Mouse (Mus musculus): ENCODE results near the gene Heatr6.

Gene Heatr6

DNA sequence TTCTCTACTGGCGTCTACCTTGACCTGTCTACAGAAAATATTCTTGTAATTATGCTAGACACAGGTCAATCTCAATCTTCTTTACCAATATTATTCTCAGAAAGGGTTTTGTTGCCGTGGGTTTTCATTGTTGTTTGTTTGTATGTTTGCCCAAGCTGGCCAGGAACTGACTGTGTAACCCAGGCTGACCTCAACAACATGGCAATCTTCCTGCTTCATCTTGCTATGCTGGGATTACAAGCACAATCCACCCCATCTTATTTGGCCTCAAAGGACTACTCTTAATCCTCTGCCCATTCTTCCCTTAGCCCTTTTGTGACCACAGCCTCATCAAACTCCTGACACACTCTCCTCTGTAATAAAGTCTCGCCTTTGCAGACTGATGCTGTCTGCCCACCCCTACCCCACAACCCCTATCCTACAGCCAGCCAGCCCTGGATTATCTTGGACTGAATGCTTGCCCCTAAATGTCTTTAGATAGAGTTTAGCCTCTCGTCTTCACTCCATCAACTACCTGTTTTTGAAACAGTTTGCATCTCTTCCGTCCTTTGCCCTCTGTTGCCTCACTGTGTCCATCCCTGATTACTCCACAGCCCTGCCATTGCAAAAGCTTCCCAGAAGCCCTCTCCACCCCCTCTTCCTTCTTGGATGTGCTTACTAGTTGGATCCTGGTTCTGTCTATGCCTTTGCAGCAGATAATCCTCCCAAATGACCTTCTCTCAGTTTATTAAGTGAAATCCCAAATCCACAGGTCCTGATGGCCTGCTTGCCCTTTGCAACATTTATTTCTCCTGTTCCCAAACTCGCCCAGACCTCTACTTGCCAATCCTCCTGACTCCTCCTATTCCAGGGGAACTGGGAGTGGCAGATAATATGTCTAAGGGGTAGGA is 5.9 kb upstream of the Heatr6 start:
- in situ Hi-C loops (cut with MboI; ENCODE audit: low sequenced_read_pairs): loop anchor here (10.0 kb wide), 1 partner anchor 183 kb away; no protein-coding TSS in a partner anchor

DNA sequence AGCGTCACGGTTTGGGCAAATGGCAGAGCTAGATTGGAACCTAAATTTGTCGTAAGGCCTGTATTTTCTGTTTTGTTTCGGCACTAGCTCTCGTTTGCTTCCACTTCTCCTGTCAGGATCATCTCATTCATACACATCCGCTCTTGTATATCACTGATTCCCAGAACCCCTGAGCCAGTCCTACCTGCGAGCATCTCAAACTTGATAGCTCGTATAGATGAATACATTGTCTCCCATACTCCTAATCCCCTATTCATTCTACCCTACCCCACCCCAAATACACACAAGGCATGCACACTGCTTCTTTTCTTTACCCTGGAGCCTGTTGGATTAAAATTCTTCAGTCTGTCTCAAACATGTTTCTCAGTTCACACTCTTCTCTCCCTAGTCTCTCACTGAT is 731 bp downstream of the Heatr6 start:
- in situ Hi-C loops (cut with MboI; ENCODE audit: low sequenced_read_pairs): no loop called here

DNA sequence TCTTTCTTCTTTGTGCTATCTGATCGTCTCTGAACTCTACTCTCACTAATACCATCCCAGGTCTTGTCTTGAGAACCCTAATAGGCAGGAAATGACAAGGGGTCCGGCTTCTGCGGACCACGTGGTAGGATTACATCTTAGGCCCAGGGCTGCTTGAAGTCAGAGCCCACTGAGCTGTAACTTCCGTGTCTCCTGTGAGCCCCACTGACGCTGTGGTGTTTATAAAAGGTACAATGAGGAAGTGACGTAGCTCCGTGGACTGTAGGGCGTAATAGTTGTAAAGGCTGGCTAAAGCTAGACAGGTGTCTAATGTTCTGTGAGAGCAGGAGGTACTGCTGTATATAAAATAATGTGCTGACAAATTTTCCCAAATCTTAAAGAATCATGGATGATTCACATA is 13.8 kb downstream of the Heatr6 start:
- in situ Hi-C loops (cut with MboI; ENCODE audit: low sequenced_read_pairs): no loop called here

DNA sequence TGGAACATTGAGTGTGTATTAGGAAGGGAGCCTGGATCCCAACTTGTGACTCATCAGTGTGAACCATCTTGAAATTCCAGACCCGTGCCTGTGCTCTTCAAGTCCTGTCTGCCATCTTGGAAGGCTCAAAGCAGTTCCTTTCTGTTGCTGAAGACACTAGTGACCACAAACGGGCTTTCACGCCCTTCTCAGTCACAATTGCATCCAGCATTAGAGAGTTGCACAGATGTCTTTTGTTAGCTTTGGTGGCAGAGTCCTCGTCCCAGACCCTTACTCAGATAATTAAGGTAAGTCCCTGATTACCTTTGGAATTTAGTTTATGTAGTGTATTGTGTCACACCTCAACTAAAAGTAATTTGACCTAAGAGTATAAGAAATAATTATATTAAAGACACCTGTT is 15.5 kb downstream of the Heatr6 start:
- in situ Hi-C loops (cut with MboI; ENCODE audit: low sequenced_read_pairs): no loop called here

DNA sequence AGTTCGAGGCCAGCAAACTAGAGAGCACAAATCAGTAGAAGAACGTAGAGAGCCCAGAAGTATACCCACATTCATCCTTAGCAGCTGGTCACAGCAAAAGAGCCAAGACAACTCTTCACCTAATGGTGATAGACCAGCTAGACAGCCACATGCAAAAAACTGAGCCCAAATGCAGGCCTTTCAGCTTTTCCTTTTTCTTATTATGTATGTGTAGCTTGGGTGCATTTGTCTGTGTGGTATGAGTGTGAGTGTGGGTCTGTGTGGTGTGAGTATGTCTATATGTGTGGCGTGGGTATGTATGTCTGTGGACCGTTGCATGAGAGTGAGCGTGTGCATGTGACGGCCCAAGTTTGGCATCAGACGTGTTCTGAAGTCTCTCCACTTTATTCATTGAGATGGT is 17.5 kb downstream of the Heatr6 start:
- in situ Hi-C loops (cut with MboI; ENCODE audit: low sequenced_read_pairs): no loop called here

DNA sequence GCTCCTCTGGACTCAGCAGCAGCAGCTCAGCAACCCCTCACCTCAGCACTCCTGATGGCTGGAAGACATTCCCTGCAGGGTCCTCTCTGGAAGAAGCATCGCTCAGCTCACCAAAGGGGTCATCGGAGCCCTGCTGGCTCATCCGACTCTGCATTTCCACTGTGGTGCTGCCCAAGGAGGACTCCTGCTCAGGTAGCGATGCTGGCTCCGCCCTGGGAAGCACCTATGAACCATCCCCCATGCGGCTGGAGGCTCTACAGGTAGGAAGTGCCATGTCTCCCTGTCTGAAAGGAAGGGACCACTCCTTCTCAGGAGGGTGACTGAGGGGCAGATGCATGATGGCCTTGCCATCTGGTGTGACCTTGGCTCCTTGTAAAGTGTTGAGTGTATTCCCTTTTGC is 18.8 kb downstream of the Heatr6 start:
- in situ Hi-C loops (cut with MboI; ENCODE audit: low sequenced_read_pairs): no loop called here

DNA sequence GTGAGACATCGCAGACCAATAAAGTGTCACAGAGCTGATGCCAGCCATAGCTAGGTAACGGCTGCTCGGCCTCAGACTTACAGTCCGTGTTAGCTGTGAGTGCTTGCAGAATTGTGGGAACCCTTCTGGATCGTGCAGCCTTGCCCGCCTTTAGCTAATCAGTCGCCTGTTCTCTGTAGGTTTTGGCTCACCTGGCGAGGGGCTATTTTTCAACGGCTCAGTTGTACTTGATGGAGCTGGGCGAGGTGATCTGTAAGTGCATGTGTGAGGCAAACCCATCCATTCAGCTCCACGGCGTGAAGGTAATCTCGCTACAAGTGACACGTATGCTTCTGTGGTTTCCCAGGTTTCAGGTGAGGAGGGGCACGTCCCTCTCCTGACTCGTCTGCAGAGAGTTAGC is 20.2 kb downstream of the Heatr6 start:
- in situ Hi-C loops (cut with MboI; ENCODE audit: low sequenced_read_pairs): no loop called here

DNA sequence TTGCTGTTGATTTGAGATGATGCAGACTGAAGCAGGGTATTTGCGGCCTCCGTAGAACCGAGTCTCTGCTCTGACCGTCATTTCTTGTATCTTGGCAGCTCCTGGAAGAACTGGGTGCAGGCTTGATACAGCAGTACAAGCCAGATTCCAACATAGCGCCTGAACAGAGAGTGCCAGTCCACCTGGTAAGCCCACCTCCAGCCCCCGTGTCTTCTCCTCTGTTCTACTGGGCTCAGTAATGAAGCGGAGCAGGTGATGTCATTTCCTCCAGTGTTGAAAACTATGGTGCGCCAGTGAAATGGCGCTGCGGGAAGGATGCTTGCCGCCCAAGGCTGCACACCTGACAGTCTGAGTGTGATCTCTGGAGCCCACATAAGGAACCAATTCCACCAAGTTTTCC is 20.8 kb downstream of the Heatr6 start:
- in situ Hi-C loops (cut with MboI; ENCODE audit: low sequenced_read_pairs): no loop called here

DNA sequence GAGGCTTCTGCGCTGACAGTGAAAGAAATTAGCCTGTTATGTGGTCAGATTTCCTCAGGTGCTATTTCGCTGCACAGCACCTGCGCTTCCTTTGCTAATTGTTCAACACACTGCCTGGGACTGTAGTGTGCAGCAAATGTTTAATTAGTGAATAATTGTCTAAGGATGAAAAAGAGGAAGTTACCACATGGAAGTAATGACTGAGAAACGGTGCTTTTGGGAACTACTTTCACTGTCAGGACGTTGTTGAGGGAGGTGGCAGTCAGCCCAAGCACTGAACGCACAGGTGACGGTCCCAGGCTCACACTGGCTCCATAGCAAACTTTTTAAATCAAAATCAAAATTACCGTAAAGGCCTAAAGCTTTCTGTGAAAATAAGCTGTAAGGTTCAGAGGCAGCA is 23.3 kb downstream of the Heatr6 start:
- in situ Hi-C loops (cut with MboI; ENCODE audit: low sequenced_read_pairs): no loop called here

DNA sequence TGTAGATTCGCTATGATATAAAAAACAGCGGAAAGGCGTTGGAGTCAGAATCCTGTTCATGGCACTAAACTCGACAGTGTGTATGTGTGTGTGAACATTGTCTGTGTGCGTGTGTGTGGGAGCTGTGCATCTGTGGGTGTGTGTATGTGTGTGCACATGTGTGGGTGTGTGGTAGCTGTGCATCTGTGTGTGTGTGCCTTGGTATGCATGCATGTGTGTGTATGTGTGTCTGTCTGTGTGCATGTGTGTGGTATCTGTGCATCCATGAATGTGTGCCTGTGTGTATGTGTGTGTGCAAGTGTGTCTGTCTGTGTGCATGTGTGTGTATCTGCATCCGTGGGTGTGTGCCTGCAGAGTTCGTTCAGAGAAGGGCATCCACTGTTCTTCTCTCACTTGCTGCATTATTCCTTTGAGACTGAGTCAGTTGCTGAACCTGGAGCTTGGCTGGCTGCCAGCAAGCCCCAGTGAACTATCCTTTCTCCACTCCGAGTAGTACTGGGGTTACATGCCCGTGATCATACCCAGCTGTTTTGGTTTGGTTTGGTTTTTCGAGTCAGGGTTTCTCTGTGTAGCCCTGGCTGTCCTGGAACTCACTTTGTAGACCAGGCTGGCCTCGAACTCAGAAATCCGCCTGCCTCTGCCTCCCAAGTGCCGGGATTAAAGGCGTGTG is 30.6 kb downstream of the Heatr6 start:
- in situ Hi-C loops (cut with MboI; ENCODE audit: low sequenced_read_pairs): no loop called here

DNA sequence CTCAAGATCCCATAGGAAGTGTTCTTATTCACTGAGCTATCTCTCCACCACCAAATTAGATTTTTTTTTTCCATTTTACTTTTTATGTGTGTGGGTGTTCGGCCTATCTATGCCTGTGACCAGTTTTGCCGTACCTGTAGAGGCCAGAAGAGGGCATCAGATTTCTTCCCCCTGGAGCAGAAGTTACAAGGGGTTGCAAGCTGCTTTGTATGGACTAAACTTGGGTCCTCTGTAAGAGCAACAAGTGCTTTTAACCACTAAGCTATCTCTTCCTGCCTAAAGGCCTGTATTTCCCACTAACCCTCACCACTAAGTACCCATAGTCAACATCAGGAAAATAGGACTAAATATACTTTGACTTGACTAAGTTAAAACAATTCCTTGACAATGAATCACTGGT is 31.2 kb downstream of the Heatr6 start:
- in situ Hi-C loops (cut with MboI; ENCODE audit: low sequenced_read_pairs): no loop called here

DNA sequence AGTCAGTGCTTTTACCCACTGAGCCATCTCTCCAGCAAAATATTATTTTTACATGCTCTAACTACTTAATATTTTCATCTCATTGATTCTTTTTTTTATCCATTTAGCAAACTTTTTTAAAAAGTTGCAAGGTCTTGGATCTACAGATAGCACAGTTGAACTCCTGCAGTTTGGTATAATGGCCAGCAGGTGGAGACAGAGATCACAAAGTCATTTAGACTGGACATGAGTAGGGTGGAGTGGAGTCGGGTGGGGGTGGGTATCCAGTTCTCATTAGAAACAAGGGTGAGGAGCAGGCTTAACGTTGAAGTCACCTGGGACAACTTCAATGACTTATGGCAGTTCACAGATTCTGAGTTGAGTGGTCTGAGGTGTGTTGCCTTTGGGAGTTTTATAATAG is 31.9 kb downstream of the Heatr6 start:
- in situ Hi-C loops (cut with MboI; ENCODE audit: low sequenced_read_pairs): no loop called here

DNA sequence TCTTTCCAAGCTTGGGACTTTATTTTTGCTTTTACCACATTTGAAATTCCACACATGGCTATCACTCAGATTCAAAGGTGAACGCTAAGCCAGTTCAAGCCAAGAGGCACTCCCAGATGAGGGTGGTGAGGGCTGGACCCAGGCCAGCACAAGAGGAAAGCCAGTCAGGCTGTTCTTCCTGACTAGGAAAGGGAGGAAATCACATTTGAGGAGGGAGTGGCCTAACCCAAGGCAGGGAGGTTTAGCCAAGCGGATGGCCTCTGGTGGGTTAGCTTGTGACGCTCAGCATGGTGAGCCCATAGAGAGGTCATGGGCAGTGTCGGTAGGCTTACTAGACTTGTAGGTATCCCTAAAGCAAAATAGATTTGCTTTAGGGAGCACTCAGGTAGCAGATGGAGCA is 33.3 kb downstream of the Heatr6 start:
- in situ Hi-C loops (cut with MboI; ENCODE audit: low sequenced_read_pairs): no loop called here

DNA sequence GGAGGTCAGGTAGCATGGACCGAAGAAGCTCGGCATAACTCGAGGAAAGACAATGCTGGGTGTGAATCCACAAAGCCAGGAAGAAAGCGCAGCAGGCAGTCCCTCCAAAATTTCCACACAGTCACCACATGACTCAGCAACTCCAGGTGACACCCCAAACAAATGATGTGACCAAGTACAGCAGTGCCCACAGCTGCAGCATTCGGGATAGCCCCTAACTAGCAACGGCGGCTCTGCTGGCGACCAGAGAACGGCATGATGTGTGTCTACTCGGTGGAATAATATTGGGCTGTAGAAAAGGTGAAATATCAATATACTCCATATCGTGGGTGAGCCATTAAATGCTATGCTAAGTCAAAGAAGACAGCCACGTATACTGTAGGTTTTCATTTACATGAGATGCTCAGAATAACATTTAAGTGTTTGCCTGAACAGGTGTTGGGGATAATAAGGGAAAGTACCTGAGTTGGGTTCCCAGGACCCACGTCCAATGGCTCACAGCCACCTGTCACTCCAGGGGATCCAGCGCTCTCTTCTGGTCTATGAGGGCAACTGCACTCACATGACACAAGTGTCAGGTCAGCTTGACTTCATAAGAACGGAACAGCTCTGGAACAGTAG is 34.0 kb downstream of the Heatr6 start:
- in situ Hi-C loops (cut with MboI; ENCODE audit: low sequenced_read_pairs): no loop called here

DNA sequence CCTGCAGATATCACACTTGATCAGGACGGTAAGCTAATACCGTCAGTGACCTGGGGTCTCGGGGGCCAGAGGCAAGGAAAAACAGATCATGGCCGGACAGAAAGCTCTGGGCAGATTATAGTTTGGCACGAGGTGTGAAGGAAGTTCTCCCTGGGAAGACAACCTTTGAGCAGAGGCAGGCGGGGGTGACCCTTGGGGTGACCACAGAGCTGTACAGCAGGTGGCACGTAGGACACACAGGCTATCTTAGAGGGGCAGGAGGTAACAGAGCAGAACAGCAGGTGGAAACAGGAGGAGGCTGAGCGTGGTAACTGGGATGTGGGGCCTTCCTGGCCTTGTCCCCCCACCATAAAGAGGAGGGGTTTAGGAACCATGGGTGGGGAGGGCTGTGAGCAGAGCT is 34.8 kb downstream of the Heatr6 start:
- in situ Hi-C loops (cut with MboI; ENCODE audit: low sequenced_read_pairs): no loop called here

DNA sequence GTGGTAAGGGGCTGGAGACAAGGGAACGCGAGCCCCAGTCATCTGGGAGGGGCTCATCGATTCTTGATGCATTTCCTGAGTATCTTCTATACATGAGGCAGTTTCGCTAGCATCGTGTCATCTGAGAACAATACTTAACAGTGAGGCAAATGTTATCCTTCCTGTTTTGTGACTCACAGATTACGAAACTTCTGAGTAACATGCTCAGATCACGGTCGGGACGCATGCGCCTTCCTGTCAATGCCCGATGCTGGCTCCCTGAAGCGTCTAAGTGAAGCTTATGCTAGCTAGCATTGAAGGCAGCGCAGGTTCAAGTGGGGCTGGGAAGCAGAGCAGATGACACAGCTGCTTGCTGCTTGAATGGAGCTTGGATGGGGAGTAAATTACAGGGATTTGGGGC is 35.8 kb downstream of the Heatr6 start:
- in situ Hi-C loops (cut with MboI; ENCODE audit: low sequenced_read_pairs): no loop called here

DNA sequence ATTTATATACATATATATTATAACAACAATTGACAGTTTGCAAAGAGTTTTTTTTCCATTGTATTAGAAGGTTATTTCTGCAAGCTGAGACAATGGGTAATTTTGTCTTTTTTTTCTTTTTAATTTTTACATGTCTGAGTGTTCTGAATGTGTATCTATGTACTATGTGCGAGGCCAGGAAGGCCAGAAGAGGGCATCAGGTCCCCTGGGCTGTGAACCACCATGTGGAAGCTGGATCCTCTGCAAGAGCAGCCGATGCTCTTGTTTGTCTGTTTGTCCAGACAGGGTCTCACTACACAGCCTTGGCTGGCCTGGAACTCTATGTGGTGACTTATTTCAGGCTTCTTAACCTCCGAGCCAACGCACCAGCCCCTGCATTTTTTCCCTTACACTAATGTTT is 37.6 kb downstream of the Heatr6 start:
- in situ Hi-C loops (cut with MboI; ENCODE audit: low sequenced_read_pairs): no loop called here

DNA sequence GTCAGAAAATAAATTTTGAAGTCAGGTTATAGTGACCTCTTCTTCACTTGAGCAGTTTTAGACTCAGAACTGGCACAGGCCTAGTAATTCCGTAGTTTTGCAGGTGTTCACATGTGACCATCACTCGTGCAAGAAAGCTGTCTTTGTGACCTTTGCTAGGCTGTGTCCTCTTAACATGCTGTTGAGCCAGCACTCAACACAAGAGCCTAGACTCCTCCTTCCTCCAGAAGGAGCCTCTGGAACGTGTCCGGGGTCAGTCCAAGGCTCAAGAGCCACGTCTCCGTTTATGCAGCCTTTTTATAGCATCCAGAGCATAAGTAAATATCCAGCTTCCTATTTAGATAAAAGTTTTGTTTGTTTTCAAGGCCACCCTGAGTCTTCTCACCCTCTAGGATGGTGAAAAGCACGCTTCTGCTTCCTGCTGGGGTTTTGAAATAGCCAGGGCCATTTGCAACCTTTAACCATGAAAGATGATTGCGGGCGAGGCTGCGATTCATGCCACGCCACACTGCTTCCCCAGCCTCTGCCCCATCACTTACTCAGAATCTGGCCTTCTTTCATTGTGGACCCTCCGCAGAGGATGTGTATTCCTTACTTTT is 38.9 kb downstream of the Heatr6 start:
- in situ Hi-C loops (cut with MboI; ENCODE audit: low sequenced_read_pairs): no loop called here

DNA sequence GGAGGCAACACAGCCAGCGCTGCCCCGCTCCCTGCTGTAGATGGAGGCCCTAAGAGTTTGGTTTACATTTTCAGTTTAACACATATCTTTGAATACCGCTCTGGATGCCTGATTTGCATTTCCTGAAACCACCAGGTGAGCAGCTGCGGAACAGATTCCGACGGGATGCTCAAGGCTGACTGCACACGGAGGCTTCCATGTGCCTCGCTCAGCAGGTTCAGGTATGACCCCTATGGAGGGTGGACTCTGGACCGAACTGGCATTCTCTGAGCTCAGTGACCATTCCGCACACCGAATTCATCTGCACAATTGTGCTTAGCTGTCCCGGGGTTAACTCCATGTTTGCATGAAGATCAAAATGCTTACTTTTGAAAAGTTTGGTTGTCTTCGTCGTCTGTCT is 39.8 kb downstream of the Heatr6 start:
- in situ Hi-C loops (cut with MboI; ENCODE audit: low sequenced_read_pairs): no loop called here

DNA sequence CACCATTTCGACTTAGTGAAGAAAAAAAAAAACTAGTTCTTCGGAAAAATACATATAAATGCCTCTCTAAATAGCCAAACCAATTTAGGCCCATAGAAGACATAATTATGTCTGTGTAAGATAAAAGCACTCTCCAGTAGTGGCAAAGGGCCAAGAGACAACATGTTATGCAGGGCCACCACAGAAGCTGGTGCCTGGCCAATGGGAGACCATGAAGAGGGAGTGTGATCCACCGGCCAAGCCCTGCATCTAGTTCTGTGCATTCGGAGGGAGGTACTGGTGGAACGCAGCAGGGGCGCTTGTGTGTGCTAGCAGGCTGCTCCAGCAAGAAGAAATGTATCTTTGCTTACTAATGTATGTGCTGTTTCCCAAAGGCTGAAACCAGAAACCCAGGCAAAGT is 42.6 kb downstream of the Heatr6 start:
- in situ Hi-C loops (cut with MboI; ENCODE audit: low sequenced_read_pairs): no loop called here

DNA sequence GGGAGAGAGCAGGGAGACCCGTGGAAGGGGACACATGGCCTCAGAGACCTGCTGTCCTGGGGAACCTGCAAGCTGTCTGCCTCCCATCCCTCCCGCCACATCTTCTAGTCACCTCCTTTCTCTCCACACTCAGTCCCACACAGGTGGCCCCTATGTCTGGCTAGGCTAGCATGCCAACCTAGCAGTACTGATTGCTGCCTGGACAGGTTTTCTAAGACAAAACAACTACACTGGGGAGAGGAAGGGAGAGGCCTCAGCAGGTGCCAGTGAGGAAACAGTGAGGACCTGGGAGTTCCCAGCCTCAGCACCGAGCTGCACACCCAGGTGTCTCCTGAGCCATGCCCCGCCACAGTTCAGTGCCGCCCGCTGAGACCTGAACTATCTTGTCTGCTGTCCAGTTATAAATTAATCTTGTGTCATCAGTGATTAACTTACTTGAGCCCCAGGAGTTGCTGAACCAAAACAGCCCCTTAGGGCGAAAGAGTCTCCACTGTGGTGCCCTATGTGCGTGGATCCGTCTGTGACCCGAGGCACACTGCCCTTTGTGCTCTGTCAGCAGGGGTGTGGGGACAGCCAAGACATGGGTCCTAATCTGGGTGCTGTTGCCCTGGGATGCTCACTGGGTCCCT is 43.6 kb downstream of the Heatr6 start:
- in situ Hi-C loops (cut with MboI; ENCODE audit: low sequenced_read_pairs): no loop called here
